Mouse (Mus musculus): ENCODE data around the gene Pi4k2a.

The Pi4k2a gene

DNA sequence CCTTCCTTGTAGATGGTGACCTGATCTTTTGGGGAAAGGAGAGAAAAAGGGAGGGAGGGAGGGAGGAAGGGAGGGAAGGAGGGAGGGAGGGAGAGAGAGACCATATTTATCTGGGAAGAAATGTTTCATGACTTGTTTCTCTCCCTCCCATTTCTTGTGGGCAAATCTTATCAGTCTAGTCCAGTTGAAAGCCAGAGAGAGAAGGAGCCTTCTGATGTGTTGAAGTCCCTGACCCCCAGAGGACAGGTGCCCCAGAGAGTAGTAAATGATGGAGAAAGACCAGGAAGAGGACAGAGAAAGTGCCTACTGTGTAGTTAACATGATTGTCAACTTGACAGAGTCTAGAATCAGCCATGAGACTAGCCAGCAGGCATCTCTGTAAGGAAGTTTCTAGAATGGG is 44.8 kb downstream of the Pi4k2a start:
- DNase-seq (ENCODE audit: low spot score in 2 of 2) = no peak

DNA sequence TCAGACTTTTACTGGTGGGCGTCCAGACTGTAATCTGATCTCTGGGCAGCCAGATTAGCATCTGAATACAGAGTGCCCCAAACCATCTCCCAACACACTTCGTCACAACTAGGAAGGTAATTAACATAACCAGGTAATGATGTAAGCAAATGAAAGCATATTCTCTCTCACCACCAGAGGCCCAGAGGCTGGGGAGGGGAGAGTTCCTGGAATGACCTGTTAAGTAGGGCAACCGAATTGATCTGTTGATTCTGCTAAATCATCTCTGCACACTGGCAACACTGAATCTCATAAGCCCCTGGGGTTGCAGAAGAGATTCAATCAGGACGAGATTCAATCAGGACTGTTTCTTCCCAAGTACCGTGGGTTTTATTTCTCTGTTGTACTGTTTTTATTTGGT is 45.9 kb downstream of the Pi4k2a start:
- no peak for DNase-seq (ENCODE audit: low spot score in 2 of 2)

DNA sequence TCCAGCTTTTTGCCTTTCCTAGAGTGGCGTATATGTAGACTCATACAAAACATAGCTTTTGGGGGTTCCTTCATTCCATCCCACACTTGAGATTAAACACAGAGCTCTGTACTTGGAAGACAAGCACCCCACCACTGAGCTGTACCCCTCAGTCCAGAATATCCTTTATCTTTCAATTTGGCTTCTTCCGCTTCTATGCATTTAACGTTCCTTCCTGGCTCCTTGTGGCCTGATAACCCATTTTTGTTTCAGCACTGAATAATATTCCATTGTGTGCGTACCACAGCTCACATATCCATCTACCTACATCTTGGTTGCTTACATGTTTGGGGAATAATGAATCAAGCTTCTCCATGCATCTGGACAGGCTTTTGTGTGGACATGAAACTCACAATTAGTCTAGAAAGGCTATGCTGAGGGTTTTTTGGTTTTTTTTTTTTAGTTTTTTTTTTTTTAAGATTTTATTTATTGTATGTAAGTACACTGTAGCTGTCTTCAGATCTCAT is 47.0 kb downstream of the Pi4k2a start:
- no peak for DNase-seq (ENCODE audit: low spot score in 2 of 2)

DNA sequence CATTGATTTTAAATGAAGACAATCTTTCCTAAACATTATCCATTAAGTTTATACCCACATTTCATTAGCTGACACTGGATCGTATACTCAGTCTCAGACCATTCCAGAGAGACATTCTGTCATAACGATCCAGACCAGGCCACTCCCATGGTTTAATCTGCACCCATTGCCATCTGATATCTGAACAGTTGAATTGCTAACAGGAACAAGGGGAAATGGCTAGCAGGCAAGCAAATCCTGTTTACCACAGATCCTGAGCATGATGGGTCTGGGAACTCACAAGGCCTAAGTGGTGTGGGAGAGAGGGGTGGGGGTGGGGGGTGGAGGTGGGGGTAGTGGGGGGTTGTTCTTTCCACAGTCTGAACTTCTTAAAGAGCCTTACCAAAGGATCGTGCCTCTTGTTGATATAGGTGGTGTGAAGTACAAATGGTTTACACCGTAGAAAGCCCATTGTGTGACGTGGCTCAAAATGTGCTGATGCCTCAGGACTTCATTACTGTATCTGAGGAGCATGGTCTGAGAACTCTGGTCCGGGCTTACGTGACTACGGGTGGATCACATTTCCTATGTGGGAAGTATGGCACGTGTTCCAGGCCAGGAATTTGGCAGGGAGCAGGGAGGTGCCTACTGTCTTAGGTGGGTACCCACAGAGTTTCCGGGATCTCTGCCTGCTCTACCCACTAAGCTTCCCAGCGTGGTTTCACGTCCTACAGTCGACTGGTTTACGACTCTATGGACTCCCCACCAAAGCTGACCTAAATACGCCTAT is 48.4 kb downstream of the Pi4k2a start:
- no peak for DNase-seq (ENCODE audit: low spot score in 2 of 2)

DNA sequence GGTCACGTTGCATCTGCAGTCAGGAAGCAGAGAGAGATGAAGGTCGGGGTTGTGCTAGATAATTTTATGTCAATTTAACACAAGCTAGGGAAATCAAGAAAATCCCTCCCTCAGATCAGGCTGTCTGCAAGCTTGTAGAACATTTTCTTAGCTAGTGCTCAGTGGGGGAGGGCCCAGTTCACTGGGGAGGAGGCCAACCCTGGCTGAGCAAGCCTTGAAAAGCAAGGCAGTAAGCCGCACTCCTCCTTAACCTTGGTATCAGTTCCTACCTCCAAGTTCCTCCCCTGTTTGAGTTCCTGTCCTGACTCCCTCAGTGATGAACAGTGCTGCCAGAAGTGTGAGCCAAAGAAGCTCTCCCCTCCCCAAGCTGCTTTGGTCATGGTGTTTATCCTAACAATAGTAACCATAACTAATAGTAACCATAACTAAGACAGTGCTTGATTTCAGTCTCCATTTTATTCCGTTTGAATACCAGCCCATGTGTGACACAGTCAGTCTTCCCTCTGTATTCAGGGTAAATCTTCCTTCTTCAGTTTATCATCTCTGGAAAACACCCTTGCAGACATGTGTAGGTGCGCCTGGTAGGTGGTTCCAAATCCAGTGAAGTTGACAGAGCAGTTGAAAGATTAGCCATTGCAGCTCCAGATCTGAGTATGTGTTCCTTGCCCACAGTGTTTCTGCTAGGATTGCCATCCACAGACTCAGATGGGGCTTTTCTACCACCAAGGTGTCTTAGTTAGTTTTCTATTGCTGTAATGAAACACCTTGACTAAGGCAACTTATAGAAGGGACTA is 49.7 kb downstream of the Pi4k2a start:
- DNase-seq (ENCODE audit: low spot score in 2 of 2) = no peak

DNA sequence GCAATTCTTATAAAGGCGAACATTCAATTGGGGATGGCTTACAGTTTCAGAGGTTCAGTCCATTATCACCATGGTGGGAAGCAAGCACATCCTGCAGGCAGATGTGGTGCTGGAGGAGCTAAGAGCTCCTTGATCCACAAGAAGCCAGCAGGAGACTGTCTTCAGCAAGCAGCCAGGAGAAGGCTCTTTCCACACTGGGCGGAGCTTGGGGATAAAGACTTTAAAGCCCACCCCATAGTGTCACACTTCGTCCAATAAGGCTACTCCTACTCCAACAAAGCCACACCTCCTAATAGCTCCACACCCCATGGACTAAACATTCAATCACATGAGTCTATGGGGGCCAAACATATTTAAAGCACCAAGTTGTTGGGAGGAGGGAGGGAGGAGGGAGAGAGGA is 51.7 kb downstream of the Pi4k2a start:
- no peak for DNase-seq (ENCODE audit: low spot score in 2 of 2)

DNA sequence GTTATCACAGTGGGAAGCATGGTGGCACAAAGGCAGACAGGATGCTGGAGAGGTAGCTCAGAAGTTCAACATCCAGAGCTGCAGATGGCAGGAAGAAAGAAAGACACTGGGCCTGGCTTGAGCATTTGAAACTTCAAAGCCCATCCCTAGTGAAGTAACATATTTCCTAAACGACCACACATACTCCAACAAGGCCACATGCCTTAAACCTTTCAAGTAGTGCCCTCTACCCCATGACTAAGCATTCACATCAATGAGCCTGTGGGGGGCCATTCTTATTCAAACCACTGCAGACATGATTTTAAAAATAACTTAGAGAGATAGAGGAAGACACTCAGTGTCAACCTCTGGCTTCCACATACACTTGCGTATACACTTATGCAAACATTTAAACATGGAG is 52.5 kb downstream of the Pi4k2a start:
- DNase-seq (ENCODE audit: low spot score in 2 of 2) = no peak

DNA sequence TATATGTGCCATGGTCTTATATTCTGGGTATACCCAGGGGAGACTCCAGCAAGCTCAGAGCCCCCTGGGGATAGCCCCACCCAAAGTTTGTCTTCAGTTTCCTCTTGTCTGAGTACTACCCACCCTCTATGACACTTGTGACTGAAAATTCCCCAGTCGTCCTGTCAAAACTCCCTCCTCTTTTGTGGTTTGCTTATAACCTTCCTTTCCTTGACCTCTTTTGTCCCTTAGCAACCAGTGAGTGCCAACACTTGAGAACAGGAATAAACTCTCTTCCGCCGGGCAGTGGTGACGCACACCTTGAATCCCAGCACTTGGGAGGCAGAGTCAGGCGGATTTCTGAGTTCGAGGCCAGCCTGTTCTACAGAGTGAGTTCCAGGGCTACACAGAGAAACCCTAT is 53.8 kb downstream of the Pi4k2a start:
- no peak for DNase-seq (ENCODE audit: low spot score in 2 of 2)

DNA sequence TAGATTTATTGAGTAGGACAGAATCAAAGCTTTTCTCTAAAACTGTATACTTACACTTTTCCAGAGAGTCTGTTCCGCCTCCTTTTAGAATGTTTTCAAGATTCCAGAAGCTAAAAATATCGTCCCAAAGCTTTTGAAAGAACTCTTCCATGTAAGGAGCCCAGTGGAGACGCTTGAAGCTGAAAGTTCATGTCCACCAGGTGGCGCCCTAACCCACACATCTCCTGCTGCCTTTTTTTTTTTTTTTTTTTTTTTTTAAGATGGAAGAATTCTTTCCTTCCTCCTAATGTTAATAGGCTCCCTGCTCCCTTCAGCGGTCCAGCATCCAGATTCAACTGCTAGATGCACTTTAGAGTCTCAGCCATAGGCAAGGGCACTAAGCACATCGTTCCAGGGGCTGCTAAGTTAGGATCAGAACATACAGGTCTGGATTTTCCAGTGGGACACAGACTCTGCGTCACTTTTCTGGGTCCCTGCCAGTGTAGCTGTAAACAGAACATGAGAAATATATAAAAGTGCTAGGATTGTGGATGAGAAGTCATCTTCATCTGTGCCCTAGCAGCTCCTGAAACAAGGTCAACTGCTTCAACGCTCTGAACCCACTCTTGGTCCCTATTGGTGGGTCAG is 54.4 kb downstream of the Pi4k2a start:
- peak; percentile 69 to 92 for DNase-seq (ENCODE audit: low spot score in 2 of 2)

DNA sequence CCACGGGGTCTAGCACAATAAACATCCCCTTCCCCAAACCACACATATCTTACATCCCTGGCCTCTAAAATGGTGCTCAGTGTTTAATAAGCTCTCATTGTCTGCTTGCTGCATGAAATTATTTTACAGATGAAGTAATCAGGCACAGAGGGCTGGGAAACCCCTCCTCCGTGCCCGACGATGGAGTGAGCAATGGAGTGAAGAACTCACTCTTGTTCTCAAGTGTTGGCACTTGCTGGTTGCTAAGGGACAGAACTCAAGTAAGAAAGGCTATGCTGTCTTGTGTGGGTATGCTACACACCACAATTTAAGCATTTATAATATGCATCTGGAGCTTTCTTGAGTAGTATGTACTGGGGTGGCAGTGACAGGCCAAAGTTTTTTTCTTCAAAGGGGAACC is 54.9 kb downstream of the Pi4k2a start:
- no peak for DNase-seq (ENCODE audit: low spot score in 2 of 2)

DNA sequence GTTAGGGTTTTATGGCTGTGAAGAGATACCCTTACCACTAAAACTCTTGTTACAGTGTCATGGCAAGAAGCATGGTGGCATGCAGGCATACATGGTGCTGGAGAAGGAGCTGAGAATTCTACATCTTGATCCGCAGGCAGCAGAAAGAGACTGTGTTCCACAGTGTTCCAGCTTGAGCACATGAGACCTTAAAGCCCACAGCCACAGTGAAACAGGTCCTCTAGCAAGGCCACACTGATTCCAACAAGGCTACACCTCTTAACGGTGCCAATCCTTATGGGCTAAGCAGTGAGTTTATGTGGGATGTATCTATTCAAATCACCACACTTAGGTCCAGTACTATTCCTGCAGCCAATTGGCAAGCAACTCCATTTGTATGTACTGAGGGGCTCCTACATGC is 55.5 kb downstream of the Pi4k2a start:
- DNase-seq (ENCODE audit: low spot score in 2 of 2) = no peak

DNA sequence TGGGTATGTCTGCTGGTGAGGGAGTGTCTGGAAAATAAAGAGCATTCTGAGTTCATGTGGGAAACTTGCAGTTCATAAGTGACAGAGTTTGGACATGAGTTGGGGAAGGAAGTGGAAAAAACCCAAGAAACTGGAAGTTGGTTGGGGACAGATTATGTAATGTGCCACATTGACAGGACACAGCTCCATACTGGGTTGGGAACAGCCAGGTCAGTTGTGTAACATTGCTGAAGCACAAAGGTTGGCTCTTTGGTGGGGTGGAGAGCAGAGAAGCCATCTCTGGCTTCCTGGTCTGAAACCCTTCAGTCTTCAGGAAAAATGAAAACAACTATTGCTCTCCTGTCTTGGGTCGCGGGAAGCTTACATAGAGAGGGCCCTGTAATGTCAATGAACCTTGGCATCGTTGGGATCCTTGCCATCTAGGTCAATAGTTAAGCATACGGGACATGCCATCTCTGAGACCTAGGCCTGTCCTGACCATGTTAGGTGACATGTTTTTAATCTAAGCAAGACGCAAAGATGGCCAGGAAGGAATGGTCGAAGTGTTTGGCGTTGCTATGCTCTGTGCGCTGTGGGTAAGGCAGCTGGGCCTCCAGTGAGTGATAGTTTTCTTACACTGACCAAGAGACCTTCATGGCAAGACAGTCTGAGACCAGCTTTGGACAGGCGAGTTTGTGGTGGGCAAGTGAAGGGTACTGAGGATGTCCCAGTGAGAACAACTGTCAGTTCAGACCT is 56.2 kb downstream of the Pi4k2a start:
- no peak for DNase-seq (ENCODE audit: low spot score in 2 of 2)

DNA sequence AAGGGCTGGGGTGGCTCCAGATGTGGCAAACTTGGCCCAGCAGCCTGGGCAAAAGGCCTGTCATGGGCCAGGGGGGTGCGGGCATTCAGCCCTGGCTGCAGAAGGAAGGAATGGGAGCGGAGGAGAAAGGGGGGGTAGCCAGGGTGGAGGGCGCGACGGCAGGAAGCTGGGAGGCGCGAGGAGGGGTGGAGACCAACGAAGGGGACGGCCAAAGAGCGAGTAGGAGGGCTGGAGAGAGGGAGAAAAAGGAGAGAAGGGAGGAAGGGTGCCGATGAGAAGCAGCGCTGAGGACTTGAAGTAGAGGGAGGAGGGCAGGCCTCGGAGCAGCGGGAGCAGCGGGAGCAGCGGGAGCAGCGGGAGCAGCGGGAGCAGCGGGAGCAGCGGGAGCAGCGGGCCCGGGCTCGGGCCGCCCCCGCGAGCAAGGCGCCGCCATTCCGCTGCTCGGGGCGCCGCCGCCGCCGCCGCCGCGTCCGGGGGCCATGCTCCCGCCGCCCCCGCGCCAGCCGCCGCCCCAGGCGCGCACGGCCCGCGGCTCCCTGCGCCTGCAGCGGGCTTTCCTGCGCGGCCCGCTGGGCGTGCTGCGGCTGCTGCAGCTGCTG is 57.0 kb downstream of the Pi4k2a start, which contains the start of gene Marveld1:
TSS of gene Marveld1 (plus strand) at position 231 of the 599 bp plus-strand sequence.
- peak; percentile 85 to 86 for DNase-seq (ENCODE audit: low spot score in 2 of 2)

DNA sequence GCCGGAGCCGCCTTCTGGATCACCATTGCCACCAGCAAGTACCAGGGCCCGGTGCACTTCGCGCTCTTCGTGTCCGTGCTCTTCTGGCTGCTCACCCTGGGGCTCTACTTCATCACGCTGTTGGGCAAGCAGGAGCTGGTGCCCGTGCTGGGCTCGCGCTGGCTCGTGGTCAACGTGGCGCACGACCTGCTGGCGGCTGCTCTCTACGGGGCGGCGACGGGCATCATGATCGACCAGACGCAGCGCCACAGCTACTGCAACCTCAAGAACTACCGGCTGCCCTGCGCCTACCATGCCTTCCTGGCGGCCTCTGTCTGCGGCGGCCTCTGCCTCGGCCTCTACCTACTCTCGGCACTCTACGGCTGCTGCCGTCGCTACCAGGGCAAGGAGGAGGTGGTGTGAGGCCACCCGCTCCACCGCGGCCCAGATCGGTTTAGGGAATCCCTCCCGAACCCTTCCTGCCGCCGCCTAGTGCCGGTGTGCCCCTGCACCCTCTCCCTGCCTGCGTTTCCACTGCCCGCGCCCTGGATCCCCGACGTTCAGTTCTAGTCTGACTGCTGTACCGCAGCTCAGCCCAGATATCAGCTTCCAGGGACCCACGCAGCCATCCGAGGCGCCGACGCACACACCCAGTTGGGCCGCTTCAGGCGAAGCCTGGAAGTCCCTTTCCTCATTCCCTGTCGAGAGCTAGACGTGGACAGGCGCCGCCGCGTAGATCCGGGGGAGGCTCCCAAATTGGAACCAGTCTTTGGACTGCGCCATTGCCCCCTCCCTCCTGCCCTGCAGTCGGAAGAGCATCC is 57.7 kb downstream of the Pi4k2a start:
- peak; percentile 73 to 76 for DNase-seq (ENCODE audit: low spot score in 2 of 2)

DNA sequence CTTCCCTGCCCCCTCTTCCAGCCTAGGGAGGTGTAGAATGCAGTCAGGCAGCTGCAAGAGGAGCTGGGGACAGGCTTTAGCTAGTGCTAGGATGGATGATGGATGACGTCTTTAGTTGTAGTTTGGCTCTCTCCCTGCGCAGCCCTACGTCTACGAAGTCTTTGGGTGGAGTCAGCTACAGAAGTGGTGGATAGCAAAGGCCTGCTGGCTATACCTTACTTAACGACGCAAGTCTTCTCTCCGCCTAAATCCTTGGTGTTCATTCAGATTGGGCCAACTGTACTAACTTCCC is 58.2 kb downstream of the Pi4k2a start:
- DNase-seq (ENCODE audit: low spot score in 2 of 2) = no peak

DNA sequence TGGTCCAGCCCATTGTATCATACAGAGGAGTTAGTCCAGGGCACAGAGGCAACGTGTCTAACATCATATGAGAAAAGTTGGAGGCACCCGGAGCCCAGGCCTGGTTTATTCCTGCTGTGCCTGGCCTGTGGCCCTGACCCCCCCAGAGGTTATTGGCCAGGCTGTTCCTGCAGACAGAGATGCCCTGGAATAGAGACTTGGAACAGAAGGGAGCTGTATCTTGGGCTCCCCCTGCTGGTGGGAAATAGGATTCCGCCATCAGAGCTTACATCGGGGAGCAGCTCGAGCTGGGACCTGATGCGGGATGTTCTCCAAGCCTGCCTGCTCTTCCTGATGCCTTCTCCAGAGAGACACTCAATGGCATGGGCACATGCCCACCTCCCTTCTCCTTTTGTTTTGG is 61.7 kb downstream of the Pi4k2a start:
- DNase-seq (ENCODE audit: low spot score in 2 of 2) = peak; percentile 80 to 82

DNA sequence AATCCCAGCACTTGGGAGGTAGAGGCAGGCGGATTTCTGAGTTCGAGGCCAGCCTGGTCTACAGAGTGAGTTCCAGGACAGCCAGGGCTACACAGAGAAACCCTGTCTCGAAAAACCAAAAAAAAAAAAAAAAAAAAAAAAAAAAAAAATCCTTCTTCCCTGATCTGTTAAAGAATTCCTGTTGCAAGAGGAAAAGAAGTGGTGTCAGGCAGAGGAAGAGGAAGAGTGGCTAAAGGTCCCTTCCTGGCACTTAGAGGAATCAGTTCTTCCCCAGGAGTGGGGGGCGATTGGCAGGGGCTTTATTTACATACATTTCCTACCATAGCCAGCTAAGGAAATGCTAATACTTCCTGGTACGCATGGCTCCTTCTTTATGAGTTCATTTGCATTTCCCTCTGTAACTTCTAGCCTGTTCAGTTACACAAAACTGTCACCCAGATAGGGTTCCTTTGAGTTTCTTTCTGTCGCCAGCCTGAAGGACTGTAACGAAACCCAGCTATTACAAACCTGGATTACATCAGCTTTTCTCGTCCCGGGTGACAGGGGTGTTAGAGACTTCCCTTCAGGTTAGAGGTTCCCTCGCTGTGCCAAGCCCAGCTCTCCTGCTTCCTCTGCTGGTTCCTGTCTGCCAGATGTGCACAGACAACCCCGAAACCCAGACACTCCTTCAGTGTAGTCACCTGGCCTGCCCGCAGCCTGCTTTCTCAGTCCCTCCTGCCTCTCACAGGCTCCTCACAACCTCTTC is 67.4 kb downstream of the Pi4k2a start:
- DNase-seq (ENCODE audit: low spot score in 2 of 2) = no peak

DNA sequence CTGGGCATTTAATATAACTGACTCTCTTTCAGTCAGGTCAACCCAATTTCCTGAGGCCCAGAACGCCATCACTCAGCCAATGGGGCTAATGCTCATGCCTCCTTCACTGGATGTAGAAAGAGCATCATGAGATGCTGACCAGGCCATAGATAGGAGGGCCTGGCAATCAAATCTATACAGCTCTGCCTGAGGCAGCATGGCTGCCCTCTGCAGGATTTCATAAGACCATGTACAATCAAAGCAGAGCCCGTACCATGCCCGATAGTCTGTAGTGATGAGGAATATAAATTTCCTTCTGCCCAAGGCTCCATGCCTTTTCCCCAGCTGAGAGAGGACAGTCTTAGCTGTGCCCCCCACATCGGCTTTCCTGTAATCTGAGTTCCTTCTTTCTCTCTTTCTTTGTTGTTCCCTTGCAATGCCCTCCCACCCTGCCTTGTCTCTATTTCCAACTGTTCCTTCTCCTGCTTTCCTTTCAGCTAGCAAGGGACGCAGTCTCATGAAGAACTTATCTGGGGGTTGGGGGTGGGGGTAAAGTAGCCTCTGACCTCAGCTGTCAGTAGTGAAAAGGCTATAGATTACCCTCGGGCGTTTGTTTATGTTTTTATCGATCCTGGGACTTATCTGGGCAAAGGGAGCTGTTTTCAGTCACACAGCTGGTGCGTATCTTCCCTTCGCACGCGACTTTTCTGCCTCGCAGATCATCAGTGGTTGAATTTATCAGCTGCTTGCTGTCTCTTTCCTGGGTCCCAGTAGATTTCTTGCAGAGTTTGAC is 68.2 kb downstream of the Pi4k2a start:
- no peak for DNase-seq (ENCODE audit: low spot score in 2 of 2)

DNA sequence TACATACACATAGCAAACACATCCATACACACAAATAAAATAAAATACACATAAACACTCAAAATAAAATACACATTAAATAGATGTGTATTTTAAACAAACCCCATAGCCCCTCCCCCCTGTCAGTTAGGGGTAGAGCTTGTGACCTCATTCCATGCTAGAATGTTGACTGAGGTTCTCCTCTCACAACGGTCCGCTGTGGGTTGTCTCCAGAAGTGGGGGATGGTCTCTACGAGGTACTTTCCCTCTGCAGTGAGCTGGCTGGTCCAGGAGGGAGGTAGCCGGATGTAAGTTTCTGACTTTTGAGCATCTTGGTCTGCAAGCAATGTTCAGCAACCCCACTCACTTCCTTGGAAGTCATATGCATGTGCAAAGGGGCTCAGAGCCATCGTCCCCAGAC is 73.5 kb downstream of the Pi4k2a start, which contains the start of gene Zfyve27:
TSS of gene Zfyve27 (plus strand) at position 188 of the 400 bp plus-strand sequence.
- no peak for DNase-seq (ENCODE audit: low spot score in 2 of 2)
